Comparison of ENCODE assay signal across 9 mouse cellular contexts in genomic region chr4:134246719-134247258, GRCm38 (mm10). TPM values are rescaled to one million over a fixed set of nuclear protein-coding genes. Genes with fewer than 3 reads are reported as not detected.
DNase-seq lines count a peak whose midpoint lies in the region; ATAC-seq and TF ChIP-seq lines count a peak whose summit lies in the region.
"Had no signal": no experiment of that assay in that cellular context is flagged by ENCODE, and none has a peak within 500 bp of the region (broad histone marks: within the 10 kb centered on the region; RNA-seq: fewer than 3 reads in every experiment).

Gene Gm30191, plus strand, starts transcription at chr4:134246935.

- H3K36me3 ChIP-seq in heart, embryonic 15.5 days, result no peaks in the 10 kb centered on the region
- H3K36me3 ChIP-seq in hindbrain, embryonic 10.5 days, result peaks cover 10% of the 10 kb centered on the region
- H3K36me3 ChIP-seq in liver, postnatal 0 days (replicated peaks; ENCODE audit: insufficient read depth, low read length), result no peaks in the 10 kb centered on the region

- H3K27me3 ChIP-seq in heart, embryonic 15.5 days, result peaks cover 45% of the 10 kb centered on the region
- peaks cover 59% of the 10 kb centered on the region for H3K27me3 ChIP-seq in hindbrain, embryonic 10.5 days (ENCODE audit: insufficient read depth, poor library complexity, severe bottlenecking)
- peaks cover 55% of the 10 kb centered on the region for H3K27me3 ChIP-seq in liver, postnatal 0 days (ENCODE audit: insufficient read depth, low read length)

- H3K4me1 ChIP-seq in heart, embryonic 15.5 days (replicated peaks), result peaks cover 43% of the 10 kb centered on the region
- H3K4me1 ChIP-seq in hindbrain, embryonic 10.5 days (replicated peaks), result peaks cover 80% of the 10 kb centered on the region
- peaks cover 32% of the 10 kb centered on the region for H3K4me1 ChIP-seq in liver, postnatal 0 days (ENCODE audit: insufficient read depth)

- H3K9me3 ChIP-seq in heart, embryonic 15.5 days (replicated peaks), result no peaks in the 10 kb centered on the region
- H3K9me3 ChIP-seq in hindbrain, embryonic 10.5 days, result no peaks in the 10 kb centered on the region
- no peaks in the 10 kb centered on the region for H3K9me3 ChIP-seq in liver, postnatal 0 days (ENCODE audit: low read length)

- no peak for TF ChIP-seq CTCF in liver, postnatal 0 days (IDR thresholded peaks at IDR 0.05; ENCODE audit: low read depth)

- peak within 1 kb of the TSS; percentile 93 for H3K4me2 ChIP-seq in heart, embryonic 15.5 days
- peak within 1 kb of the TSS; percentile 100 for H3K4me2 ChIP-seq in liver, postnatal 0 days (ENCODE audit: low read depth, low read length)

- no peak for ATAC-seq in heart, embryonic 15.5 days (replicated peaks; ENCODE audit: insufficient number of reproducible peaks, insufficient read depth, low FRiP score, low read depth)
- ATAC-seq in liver, postnatal 0 days, result no peak

- TF ChIP-seq EP300 in liver, postnatal 0 days (IDR thresholded peaks at IDR 0.05; ENCODE audit: low read depth), result no peak

- H3K27ac ChIP-seq in heart, embryonic 15.5 days, result no peak within 1 kb of the TSS
- H3K27ac ChIP-seq in hindbrain, embryonic 10.5 days, result peak within 1 kb of the TSS; percentile 89
- H3K27ac ChIP-seq in liver, postnatal 0 days (ENCODE audit: low read depth), result no peak within 1 kb of the TSS

- H3K4me3 ChIP-seq in heart, embryonic 15.5 days, result peak within 1 kb of the TSS; percentile 66
- peak within 1 kb of the TSS; percentile 93 for H3K4me3 ChIP-seq in hindbrain, embryonic 10.5 days
- H3K4me3 ChIP-seq in liver, postnatal 0 days (ENCODE audit: low read depth, low read length), result peak within 1 kb of the TSS; percentile 87

- DNase-seq in heart, adult 9 months (ENCODE audit: low spot score in 2 of 2), result no peak
- peak; percentile 26 to 45 for DNase-seq in cerebellum, postnatal 25 days
- no peak for DNase-seq in hindbrain, embryonic 10.5 days (ENCODE audit: low spot score)
- no peak for DNase-seq in liver, postnatal 0 days
- no peak for DNase-seq in urinary bladder, postnatal 25 days (ENCODE audit: low spot score)
- no peak for DNase-seq in left cerebral cortex, adult 8-10 months (ENCODE audit: low spot score in 2 of 2)
- DNase-seq in natural killer cell, adult 2 months (ENCODE audit: low spot score in 2 of 2), result no peak

- peak within 1 kb of the TSS; percentile 69 for H3K9ac ChIP-seq in heart, embryonic 15.5 days
- H3K9ac ChIP-seq in liver, postnatal 0 days (replicated peaks), result no peak within 1 kb of the TSS

- 75% methylated on average over 7 of the region's 7 CpGs for WGBS in heart, embryonic 15.5 days
- WGBS in hindbrain, embryonic 10.5 days, result 72% methylated on average over 7 of the region's 7 CpGs
- 74% methylated on average over 7 of the region's 7 CpGs for WGBS in liver, postnatal 0 days (ENCODE audit: insufficient replicate concordance)

RNA-seq across cellular contexts. Expression of gene Gm30191, which starts in this region (rescaled TPM):
- polyA plus RNA-seq in heart, embryonic 15.5 days (2015; fragmentation: Nextera tagmentation; extraction: Ambion mirVana), result not detected in 2 replicates
- not detected in 2 replicates for polyA plus RNA-seq in hindbrain, embryonic 10.5 days (2016; fragmentation: Nextera tagmentation; extraction: Ambion mirVana)
- polyA plus RNA-seq in liver, postnatal 0 days (2015; fragmentation: Nextera tagmentation; extraction: Ambion mirVana), result not detected in 2 replicates
- total RNA-seq in left cerebral cortex, adult 8-10 months (2022), result not detected
- total RNA-seq: neutrophil, adult 5-6 weeks had no signal

Comparison
In these comparisons a context has a peak if more than half of its experiments do, and no peak if none do; other contexts are left out.
1. DNase-seq: peak in cerebellum, postnatal 25 days (2 of 2); none in heart, adult 9 months (0 of 2), hindbrain, embryonic 10.5 days (single experiment), liver, postnatal 0 days (single experiment), urinary bladder, postnatal 25 days (single experiment), left cerebral cortex, adult 8-10 months (0 of 2) and natural killer cell, adult 2 months (0 of 2).
2. Peak in every context shown above with its lines, with median percentiles within 50 percentile points of each other: H3K4me3 ChIP-seq.